Mouse (Mus musculus): ENCODE results near the gene Zdhhc13.

Zdhhc13 gene

DNA sequence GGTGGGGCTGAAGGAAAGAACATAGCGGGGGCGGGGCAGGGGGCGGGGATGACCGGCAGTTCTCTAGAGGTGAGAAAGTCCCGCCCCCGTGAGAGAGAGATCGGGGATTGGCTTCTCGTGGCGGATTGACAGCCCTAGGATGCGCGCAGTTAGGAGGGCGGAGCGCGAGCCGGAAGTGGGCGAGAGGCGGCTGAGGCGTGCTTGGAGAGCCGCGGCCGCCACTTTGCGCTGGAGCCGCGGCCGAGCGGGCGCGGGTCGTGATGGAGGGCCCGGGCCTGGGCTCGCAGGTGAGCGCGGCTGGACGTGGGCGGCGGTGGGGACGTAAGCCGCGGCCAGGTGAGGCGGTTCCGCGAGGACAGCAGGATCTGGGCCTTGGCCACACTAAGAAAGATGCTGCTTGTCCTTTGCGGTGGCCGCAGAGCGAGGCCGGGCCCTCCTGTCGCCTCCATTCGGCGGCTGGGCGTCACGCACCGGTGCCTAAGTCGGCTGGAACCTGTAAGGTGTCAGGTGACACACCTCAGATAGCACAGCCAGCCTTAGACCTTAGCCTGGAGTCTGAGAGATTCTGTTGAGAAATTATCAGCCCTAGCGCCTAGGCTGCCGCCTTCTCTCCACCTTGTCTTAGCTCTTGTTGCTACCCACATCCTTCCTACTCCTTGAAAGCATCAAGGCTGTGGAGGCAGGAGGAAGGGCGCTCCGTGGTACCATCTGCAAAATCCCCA, at the start of gene Zdhhc13:
Zdhhc13 (plus strand) TSS at position 153 of the 722 bp plus-strand sequence.
- peak; percentile 93 for DNase-seq (ENCODE audit: low spot score)

DNA sequence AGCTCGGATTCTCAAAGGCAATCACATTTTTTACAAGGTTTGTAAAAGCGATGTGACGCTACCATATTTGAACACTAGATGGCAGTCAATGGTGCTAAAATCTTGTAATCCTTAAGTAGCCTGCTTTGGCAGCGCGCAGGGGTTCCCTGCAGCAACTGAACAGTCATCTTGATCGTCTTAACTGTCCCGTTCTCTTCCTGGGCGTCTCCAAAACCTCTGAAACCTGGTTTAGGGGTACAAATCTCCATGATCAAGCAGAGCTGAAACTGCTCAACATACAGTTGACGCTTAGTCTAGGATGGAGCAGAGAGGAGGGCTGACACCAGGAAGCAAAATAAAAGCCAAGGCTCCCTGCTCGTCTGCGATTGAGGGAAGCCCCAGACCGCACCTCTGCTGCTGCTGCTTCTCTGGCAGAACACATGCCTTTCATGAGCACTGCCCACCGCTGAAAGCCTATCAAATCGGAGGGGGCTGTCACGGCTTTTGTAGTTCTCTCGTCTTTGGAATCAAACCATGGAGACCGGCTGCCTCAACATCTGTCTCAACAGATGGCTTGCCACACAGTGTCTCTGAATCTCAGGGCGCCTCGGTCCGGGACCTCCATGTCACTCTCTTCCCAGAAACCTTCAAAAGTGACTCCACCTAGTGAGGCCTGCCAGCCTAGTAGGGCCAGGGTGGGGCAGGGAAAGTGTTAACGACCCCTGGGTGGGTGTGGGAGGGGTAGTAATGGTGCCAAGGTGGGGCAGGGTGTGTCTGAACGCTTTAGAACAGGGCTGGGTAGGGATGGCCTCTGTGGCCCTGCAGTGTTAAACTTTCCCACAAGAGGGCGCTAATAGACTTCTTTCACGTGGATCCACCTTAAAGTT, 39.3 kb upstream of the Zdhhc13 start:
- peak; percentile 74 for DNase-seq (ENCODE audit: low spot score)

DNA sequence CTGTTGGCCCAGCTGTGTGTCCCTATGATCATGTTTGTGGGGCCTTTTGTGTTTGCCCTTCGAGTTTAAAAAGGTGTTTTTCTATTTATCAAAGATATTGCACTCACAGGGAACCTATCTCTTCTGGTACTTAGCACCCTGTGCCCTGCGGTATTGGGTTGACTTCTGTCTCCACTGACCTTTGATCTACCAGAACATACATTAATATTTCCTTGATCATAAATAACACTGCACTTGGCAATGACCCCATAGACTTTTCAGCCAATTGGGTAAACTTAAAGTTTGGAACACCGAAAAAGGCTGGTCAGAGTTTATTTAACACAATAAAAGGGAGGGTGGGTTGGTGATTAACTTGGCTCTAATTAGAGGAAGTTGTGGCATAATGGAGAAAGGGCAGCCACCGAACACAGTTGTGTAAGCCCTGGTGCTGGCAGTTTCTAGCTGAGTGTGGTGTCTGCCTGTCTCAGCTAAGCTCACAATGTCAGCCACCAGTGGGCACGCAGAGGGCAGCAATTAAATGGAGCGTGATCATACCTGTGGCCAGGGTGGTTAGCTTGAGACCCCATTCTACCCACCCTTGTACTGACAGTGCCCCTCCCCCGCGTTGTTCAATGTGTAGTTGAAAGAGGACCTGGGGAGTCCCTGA, 38.5 kb upstream of the Zdhhc13 start:
- DNase-seq (ENCODE audit: low spot score) = no peak

DNA sequence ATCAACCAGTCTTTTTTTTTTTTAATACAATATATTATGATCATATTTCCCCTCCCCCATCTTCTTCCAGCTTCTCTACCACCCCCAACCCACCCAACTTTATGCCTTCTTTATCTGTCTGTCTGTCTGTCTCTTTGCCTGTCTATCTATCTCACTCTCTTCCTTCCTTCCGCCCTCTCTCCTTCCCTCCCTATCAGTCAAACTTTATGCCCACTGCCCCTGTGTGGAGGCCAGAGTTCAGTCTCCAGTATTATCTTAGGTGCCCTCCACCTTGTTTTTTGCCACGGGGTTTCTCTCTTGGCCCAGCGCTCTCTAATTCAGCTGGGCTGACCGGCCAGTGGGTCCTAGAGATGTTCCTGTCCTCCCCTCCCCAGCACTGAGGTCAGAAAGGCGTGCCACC, 37.6 kb upstream of the Zdhhc13 start:
- DNase-seq (ENCODE audit: low spot score) = no peak

DNA sequence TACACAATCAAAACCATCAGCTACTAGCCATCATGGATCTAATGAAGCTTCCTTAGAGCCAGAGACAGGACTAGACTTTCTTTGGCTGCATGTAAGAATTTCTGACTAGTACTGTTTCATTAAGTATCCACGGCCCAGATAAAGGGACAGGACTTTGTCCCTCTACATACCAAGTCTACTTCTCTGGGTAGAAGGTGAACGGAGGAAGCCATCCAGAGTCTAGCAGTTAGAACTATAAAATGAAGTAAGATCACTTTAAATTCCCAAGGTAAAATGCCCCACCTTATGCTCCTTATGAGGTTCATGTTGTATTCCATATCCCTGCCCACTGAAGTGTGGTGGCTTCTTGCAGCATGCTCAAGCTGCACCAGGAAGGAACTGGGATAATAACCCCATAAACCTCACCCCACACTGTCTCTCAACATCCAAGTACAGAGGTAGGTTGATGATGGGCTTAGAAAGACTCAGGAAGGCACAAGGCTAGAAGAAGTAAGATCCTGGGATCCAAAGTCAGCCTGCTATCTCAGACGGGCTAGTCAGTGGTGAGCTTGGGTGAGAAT, 34.3 kb upstream of the Zdhhc13 start:
- no peak for DNase-seq (ENCODE audit: low spot score)

DNA sequence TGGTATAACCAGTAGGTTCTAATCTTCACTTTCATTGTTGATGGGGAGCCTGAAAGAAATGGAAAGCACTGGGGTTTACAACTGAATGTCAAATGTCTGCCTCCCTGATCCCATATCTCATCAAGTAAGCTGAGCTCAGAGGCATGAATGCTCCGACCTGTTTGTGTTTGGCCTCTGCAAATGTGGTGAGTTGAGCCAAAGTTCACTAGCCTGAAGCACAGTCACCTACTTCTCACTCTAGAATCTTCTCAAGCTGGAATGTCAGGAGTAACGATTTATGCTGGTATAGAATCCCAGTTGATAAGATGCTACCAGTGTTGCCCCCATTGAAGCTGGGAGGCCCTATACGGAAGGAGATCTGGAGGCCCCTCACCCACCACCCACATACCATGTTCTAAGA, 33.0 kb upstream of the Zdhhc13 start:
- DNase-seq (ENCODE audit: low spot score) = no peak

DNA sequence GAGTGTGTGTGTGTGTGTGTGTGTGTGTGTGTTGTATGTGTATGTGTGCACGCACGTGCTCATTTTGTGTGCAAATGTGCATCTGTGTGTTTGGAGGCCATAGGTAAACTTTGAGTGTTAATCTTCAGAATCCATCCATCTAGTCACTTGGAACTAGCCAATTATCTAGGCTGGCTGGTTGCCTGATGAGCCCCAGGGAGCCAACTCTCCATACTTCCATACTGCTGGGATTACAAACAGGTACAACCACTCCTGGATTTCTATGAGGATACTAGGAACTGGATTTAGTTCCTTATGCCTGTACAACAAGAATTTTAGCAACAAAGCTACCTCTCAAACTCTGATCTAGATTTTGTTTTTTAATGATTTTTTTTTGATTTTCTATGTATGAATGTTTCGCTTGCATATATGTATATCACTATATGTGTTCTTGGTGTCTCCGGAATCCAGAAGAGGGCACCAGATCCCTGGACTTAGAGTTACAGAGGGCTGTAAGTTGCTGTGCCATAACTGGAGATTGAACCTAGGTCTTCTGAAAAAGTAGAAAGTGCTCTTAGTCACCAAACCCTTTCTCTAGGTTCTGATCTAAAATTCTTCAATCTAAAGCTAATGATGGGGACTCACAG, 32.4 kb upstream of the Zdhhc13 start:
- no peak for DNase-seq (ENCODE audit: low spot score)

DNA sequence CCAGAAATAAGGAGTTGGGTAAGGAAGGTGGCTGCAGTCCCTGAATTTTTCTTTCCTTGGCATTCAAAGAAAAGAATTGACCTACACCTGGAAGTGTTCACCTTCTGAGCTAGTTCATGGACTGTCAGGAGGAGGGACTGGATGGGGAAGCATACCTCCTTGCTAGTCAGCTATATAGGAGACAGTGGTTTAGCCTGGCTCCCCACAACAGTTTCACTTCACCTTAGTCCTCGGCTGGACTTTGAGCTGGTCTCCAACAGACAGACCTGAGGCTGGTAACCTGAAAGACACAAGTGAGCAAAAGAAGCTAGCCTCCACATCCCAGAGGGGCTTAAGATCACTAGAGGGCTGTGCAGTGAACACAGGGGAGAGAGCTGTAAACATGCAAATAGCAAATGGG, 30.7 kb upstream of the Zdhhc13 start:
- no peak for DNase-seq (ENCODE audit: low spot score)

DNA sequence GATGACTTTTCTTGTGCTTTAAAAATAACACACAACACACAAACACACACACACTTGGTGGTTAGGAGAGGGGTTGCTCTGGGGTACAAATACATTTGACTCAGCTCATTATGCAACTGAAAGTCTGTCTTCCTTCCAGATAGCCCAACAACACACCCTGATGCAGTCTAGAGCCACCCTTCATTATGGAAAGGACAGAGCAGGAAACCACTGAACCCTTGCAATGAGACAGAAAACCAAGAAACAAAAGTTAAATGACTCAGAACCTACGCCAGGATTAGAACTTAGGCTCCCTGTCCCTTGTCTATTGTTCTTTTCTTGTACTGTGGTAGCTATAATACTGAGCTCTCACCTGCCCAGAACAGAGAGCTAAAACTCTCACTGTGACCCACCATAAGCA, 28.0 kb upstream of the Zdhhc13 start:
- DNase-seq (ENCODE audit: low spot score) = no peak

DNA sequence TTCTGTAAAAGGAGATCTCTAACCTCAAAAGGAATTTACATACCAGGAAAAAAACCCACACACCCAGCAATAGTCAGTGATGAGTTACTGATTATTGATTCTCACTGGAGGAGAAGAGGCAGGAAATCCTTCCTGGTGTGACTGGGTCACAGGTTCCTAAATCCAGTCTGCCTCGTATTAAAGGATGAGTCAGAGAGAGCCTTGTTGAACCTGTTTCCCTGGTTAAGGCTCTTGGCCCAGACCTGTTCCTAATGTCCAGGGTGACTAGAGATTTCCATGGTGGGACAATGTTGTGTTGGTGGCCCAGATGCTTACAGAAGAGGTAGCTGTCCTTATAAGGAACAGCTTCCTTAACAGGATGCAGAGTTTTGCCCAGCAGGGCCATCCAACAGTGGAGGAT, 26.5 kb upstream of the Zdhhc13 start:
- no peak for DNase-seq (ENCODE audit: low spot score)

DNA sequence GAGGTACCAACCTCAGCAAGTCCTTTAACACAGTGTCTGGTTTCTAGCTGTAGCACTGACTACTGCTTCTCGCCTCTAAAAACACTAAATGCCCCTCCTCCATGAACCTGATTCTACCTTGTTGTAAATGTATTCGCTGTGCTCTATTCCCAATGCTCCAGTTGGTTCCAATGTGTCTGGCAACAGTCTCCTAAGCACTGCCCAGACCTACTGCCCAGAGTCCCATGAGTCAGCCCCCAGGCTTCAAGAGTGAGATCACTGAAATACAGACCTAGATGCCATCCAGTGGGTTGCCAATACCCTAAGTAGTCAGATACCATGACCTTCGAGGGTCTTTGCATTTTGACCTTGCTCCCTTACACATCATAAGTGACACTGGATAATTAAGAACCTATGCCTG, 26.1 kb upstream of the Zdhhc13 start:
- DNase-seq (ENCODE audit: low spot score) = no peak

DNA sequence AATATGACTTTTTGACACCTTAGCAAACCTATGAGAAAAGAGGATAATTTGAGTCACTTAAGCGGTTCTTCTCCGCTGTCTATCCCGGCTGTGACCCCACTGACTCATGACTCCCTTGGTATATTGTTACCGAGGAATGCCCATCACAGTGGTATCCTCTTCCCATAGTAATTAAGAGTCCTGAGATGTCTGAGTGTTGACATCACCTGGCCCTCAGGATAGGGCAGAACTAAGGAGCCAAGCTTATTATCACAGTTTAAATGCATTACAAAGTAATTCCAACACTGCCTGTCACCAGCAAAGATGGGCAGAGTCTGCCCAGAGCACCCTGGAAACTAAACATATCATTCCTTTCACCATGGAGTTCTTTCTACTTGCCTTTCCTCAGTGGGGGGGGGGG, 22.8 kb upstream of the Zdhhc13 start:
- DNase-seq (ENCODE audit: low spot score) = no peak

DNA sequence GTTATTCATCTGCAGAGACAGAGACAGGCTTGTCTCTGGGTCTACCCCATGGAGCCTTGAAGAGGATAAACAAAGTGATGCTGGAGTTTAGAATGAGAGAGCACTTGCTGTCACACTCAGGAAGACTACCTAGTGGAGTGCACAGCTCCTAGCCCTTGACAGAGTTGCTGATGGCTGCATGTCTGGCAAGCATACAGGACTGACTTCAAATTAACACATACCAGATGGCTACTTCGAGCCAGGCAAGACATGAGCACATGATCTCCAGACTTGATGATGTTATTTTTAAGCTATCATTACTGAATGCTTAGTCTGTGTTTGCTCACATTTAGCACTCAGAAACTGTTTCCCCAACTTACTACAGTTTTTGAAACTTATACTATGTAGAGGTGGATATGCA, 19.1 kb upstream of the Zdhhc13 start:
- no peak for DNase-seq (ENCODE audit: low spot score)

DNA sequence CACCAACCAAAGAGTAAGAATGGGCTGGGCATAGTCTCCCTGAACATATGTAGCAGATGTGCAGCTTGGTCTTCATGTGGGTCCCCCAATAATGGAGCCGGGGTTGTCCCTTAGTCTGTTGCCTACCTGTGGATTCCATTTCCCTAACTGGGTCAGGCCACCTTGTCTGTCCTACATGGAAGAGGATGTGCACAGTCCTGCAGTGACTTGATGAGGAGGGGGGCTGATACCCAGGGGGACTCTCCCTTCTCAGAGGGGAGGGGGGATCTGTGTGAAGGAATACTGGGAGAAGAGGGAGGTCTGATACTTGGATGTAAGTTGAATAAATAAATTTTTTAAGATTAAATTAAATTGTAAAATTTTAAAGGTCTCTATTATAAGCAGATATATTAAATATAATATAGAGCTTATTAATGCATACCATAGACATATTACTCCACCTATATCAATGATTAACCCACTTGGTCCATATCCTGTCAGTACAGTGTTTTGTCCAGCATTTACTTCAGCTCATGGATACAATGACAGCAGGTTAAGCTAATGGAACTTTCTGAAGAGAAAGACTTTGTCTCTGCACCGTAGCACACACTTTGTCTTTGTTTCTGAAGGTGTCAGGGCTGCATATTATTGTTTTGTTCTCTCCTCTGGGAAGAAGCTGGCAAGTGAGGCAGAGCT, 16.6 kb upstream of the Zdhhc13 start:
- DNase-seq (ENCODE audit: low spot score) = no peak

DNA sequence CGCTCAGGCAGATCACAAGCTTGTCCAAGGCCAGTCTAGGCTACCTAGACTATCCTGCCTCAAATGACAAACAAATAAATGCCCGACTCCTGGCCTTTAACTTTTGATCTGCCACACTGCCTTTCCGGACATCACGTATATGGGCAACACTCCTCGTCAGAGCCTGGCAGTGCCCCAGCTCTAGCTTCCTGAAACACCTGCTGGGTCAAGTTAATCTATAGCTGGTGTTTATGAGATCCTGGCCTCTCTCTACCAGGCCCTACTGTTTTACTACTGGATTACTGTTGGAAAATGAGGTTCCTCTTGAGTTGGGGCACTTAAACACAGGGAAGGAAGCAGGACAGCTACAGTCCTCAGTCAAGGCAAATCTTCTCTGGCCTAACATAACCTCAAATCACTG, 15.5 kb upstream of the Zdhhc13 start:
- no peak for DNase-seq (ENCODE audit: low spot score)

DNA sequence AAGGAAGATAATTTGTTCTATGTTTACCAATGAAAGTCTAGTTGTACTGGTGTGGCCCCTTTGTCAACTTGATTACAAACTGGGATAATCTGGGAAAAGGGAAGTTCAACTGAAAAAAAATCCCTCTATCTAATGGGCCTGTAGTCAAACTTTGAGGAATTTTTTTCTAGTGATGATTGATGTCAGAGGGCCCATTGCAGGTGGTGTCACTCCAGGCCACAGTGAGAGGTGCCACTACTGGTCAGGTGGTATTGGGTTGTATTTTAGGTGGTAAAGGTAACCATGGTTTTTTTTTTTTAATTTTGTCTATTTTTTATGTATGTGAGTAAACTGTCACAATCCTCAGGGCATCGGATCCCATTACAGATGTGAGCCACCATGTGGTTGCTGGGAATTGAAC, 14.2 kb upstream of the Zdhhc13 start:
- no peak for DNase-seq (ENCODE audit: low spot score)

DNA sequence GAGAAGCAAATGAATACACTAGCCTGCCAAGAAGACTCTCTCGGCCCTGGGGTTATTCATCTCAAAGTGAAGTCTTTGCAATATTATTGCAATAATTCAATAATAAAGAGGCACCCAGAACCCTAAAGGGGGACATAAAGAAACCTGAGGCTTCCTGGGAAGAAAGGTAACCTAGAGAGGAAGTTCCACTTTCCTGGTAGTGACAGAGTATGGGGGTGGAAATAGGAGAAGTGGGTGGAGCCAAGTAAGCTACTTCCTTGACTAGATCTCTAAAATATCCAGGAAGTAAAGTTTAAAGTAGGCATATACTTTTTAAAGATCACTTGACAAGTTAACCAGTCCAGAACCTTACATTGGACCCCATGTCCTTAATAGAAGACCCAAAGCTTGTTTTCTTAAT, 13.4 kb upstream of the Zdhhc13 start:
- DNase-seq (ENCODE audit: low spot score) = no peak

DNA sequence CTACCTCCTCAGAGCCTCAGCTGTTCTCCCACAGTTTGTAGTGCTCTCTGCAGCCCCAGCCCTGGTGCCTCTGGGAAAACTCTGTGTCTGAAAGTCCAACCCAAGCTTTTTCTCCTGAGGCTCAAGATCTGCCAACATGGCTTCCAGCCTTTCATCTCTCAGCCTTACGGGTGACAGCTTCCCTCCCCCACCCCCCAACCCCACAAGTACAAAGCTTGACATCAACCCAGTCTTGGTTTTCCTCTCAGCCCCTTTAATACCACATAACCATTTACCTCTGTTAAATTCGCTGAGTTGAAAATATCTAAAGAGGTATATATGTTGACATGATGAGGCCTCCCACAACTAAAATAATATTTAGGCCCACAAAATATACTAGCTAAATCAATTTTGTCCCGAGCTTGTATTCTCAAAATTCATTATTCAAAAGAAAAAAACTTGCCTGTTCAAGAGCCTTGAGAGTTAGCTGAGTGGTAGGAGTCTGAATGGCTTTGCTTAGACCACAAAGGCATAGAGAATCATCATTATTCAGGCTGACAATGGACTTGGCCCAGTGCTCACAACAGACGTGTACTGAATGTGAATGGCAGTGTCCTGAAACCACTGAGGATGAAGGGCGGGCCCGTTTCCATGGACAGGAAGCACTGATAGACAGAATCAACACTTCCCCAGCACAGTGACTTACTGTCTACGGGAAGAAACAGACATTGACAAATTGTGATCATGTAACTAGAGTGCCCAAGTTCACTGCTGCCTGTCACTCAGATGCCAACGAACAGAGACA, 10.9 kb upstream of the Zdhhc13 start:
- DNase-seq (ENCODE audit: low spot score) = no peak

DNA sequence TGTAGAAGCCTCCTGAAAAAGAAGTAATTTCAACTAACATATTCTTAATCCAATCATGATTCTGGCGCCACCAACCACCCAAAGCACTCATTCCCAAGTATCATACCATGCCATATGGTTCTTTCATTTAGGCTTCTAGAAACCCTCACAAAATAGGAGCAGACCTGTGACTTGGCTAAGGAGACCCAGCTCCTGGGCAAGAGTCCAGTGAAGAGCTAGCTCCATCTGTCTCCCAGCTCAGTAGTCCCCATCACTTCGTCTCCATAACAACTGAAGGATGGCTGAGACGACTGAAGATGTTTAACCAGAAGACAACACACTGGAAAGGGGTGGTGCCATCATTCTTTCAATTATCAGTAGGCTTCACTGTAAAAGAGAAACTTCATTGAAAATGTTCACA, 9.7 kb upstream of the Zdhhc13 start:
- DNase-seq (ENCODE audit: low spot score) = no peak

DNA sequence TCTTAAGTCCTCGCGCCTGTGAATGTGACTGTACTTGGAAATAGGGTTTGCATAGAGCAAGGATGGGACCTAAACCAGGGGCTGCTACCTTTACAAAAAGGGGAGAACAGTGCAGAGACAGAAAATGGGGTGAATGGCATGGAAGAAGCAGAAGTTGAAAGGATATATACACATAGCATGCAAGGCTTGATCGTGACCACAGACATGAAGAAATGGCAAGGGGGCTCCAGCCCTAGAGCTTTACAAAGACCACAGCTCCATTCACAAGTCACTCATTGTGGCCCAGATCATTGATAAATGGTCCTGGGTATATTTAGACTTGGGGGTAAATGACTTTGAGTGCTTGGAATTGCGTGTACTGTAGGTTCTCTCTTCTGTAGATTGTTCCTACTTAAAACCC, 6.4 kb upstream of the Zdhhc13 start:
- no peak for DNase-seq (ENCODE audit: low spot score)

All from T-cell, adult 2 months (primary cell).